Mouse (Mus musculus) neural tube, embryonic 15.5 days (tissue): ENCODE results near the gene Slc29a3. TPM values are rescaled to one million over a fixed set of nuclear protein-coding genes. Genes with fewer than 3 reads are reported as not detected.

Experiments
- ATAC-seq: fragments of 200-750 bp; cut with Nextera tagmentation; 2 replicates; pipeline ENCODE4 v1.8.0; 2017; ENCODE audit warnings: mild to moderate bottlenecking, moderate TSS enrichment, moderate library complexity; ENCODE audit not compliant: low FRiP score
- H3K27ac ChIP-seq: fragments of 300-500 bp; sonication (generic); replicated peaks from 2 replicates; pipeline ENCODE4 v1.5.1; 2015; ENCODE audit warnings: mild to moderate bottlenecking, inconsistent platforms
- H3K27me3 ChIP-seq: fragments of 300-500 bp; sonication (generic); replicated peaks from 2 replicates; pipeline ENCODE4 v1.6.1; 2015; ENCODE audit warnings: inconsistent platforms
- H3K36me3 ChIP-seq: fragments of 300-500 bp; sonication (generic); 2 replicates; pipeline ENCODE4 v1.6.1; 2015; ENCODE audit warnings: inconsistent platforms
- H3K4me1 ChIP-seq: fragments of 300-500 bp; sonication (generic); 2 replicates; pipeline ENCODE4 v1.6.1; 2015; ENCODE audit warnings: inconsistent platforms
- H3K4me2 ChIP-seq: fragments of 300-500 bp; sonication (generic); 2 replicates; pipeline ENCODE4 v1.6.1; 2015; ENCODE audit warnings: inconsistent platforms, mild to moderate bottlenecking, moderate library complexity
- H3K4me3 ChIP-seq: fragments of 300-500 bp; sonication (generic); replicated peaks from 2 replicates; pipeline ENCODE4 v1.5.1; 2015; ENCODE audit warnings: mild to moderate bottlenecking, inconsistent platforms
- H3K9ac ChIP-seq: fragments of 300-500 bp; sonication (generic); replicated peaks from 2 replicates; pipeline ENCODE4 v1.6.1; 2015; ENCODE audit warnings: mild to moderate bottlenecking, inconsistent platforms
- H3K9me3 ChIP-seq: fragments of 300-500 bp; sonication (generic); replicated peaks from 2 replicates; pipeline ENCODE4 v1.6.1; 2016; ENCODE audit warnings: inconsistent platforms
- WGBS: fragments of 180-500 bp; shearing (Covaris S2); methylation state at CpG from one replicate; pipeline ENCODE4 v1.1.7; 2015; ENCODE audit warnings: mixed read lengths; 5-methylcytosine and 5-hydroxymethylcytosine counted together
- polyA plus RNA-seq: library from polyadenylated mRNA; unstranded; fragments of >200 nt; fragmentation: Nextera tagmentation; extraction: Ambion mirVana; gene quantifications from 2 replicates; pipeline ENCODE4 v1.2.1, GENCODE M21; 2015

Gene Slc29a3
- polyA plus RNA-seq, 1 experiment from 2014 or later = 12.6 TPM

DNA sequence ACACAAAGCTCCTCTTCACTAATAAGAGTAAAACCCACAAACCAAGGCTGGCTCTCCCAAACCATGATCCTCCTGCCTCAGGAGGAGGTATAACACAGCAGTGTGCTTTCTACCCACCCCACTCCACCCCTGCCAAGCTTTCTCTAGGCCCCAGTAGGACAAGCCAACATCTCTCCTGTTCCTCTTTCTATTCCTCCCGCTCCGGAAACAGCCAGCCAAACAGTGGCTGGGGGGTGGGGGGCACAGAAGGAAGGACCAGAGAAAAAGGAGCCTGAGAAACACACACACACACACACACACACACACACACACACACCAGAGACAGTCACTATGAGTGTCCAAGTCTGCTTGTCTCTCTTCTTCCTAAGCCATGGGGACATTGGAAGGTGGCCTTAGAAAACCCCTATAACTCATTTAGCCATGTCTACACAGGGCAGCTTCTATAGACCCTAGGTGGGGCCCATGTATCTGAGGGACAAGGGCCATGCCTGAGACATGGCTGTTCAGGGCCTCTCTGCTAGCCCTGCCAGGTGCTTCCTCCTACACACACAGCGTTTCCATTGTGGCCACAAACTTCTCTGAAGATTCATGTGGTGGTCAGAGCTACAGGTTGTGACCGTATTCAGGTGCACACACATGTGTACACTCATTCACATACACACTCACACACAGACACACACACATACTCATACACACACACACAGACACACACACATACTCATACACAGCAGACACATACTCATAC, 12.8 kb downstream of the Slc29a3 start:
- no peaks in the 10 kb centered on the region for H3K9me3 ChIP-seq
- ATAC-seq = no peak

DNA sequence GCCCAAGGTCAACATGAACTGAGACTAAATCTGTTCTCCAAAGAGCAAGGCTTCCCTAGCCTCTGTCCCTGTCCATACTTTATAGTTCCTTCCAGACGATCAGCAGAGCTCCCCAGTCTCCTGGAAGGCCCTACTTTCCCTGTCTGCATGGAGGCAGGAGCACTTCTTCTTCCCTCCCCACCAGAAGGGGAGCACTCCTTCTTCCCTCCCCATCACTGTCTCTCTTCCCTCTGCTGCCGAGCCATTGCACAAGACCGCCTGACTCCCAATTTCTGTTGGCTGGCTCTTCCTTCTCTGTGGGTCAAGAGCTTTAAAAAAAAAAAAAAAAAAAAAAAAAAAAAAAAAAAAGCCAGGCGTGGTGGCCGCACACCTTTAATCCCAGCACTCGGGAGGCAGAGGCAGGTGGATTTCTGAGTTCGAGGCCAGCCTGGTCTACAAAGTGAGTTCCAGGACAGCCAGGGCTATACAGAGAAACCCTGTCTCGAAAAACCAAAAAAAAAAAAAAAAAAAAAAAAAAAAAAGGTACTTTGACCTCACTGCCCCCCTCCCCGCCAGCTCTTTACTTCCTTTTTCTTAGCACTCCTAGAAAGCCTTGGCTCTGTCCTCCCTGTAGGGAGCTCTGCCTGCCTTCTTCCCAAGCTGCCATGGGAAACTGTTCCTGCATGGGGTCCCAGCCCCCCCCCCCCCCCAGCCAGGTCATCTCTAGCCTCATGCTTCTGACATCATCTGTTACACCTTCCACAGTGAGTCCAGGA, 14.5 kb downstream of the Slc29a3 start:
- H3K4me2 ChIP-seq = no peak overlapping the region
- no peaks in the 10 kb centered on the region for H3K9me3 ChIP-seq
- no peak overlapping the region for H3K9ac ChIP-seq
- H3K27me3 ChIP-seq = no peaks in the 10 kb centered on the region
- peaks cover 9% of the 10 kb centered on the region for H3K4me1 ChIP-seq
- 77% methylated on average over 4 of the region's 9 CpGs for WGBS
- ATAC-seq = no peak
- H3K4me3 ChIP-seq = no peak overlapping the region
- H3K36me3 ChIP-seq = no peaks in the 10 kb centered on the region
- H3K27ac ChIP-seq = no peak overlapping the region

More for the DNA sequence above, 12.8 kb downstream of the Slc29a3 start:
- Histone ChIP-seq H3K9ac (no peak overlapping the region), H3K4me1 (peaks cover 9% of the 10 kb centered on the region), H3K27me3 (no peaks in the 10 kb centered on the region), H3K4me3 (no peak overlapping the region), H3K4me2 (no peak overlapping the region), H3K27ac (no peak overlapping the region), H3K36me3 (no peaks in the 10 kb centered on the region)
- WGBS = 90% methylated on average over 4 of the region's 4 CpGs

DNA sequence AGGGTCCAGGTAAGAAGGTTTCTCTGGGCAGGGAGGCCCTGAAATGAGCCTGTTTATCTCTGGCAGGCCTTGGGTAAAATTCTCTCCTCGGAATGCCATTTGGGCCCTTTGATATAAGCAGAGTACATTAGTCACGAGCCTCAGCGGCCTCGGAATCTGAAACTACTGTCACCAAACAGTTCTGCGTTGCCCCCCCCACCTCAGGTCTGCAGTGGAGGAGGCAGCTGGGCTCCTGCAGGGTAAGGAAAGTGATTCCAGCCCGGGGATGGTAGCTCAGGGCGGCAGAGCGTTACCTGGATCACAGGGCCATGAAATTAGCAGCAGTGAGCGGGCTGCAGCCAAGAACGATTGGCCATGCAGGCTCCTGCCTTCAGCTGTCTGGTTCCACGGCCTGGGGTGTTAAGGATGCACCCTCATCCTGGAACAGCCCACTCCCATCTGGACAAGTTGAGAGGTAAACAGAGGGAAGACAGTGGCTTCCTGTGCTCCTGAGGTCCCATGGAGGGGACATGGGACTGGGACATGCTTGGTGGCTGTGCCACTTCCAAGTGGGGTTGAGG, 15.3 kb downstream of the Slc29a3 start:
- H3K27me3 ChIP-seq = no peaks in the 10 kb centered on the region
- no peaks in the 10 kb centered on the region for H3K36me3 ChIP-seq
- 0 out of 2 replicates have a peak, but pooled peaks have one; percentile 23 for ATAC-seq
- 61% methylated on average over 11 of the region's 11 CpGs for WGBS
- no peak overlapping the region for H3K4me2 ChIP-seq
- no peak overlapping the region for H3K4me3 ChIP-seq
- H3K4me1 ChIP-seq = peaks cover 13% of the 10 kb centered on the region
- no peak overlapping the region; the same call in 1 of the 2 replicates for H3K27ac ChIP-seq
- H3K9me3 ChIP-seq = no peaks in the 10 kb centered on the region
- H3K9ac ChIP-seq = no peak overlapping the region

DNA sequence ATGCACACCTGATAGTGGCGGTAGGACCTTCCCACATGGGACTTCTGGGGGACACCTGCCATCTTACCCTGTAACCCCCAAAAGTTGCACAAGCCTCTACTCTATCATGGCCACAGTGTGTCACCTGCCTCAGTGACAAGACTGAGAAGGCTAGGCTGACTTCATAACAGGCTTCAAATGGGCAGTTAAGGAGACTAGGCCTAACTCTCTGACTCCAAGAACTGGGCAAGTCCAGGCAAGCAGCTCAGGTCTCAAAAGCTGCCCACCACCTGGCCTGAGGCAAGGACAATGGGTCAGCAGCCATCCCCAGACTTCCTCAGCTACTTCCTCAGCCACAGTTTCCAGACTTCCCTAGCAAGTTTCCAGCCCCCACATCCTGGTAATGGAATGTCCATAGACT, 16.9 kb downstream of the Slc29a3 start:
- no peak for ATAC-seq
- H3K4me1 ChIP-seq = peaks cover 21% of the 10 kb centered on the region
- H3K36me3 ChIP-seq = no peaks in the 10 kb centered on the region
- no peak overlapping the region for H3K4me3 ChIP-seq
- no peak overlapping the region for H3K9ac ChIP-seq
- H3K9me3 ChIP-seq = no peaks in the 10 kb centered on the region
- H3K4me2 ChIP-seq = no peak overlapping the region
- no peak overlapping the region for H3K27ac ChIP-seq
- H3K27me3 ChIP-seq = no peaks in the 10 kb centered on the region
- WGBS = 100% methylated on average over 1 of the region's 1 CpGs

DNA sequence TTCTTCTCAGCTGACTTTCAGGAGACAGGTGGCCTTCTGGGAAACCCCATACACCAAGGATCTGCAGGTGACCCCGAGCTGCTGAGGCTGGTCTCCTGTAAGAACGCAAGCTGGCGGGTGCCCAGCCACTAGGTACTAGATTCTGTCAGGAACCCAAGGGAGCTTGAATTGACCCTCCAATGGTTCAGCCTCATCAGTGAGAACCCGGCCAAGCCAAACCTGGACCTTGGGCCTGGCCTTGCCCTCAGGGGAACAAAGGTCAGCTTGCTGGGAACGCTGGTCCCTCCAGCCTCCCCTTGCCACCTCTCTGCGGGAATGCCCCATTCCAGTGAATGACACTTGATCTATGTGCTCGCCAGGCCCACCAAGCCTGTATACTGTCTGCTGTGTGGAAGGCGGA, 19.1 kb downstream of the Slc29a3 start:
- peaks cover 21% of the 10 kb centered on the region for H3K4me1 ChIP-seq
- no peak overlapping the region for H3K4me2 ChIP-seq
- no peaks in the 10 kb centered on the region for H3K36me3 ChIP-seq
- H3K4me3 ChIP-seq = no peak overlapping the region
- H3K27ac ChIP-seq = no peak overlapping the region
- H3K9ac ChIP-seq = no peak overlapping the region
- ATAC-seq = no peak
- H3K27me3 ChIP-seq = no peaks in the 10 kb centered on the region
- WGBS = 85% methylated on average over 8 of the region's 8 CpGs
- no peaks in the 10 kb centered on the region for H3K9me3 ChIP-seq

DNA sequence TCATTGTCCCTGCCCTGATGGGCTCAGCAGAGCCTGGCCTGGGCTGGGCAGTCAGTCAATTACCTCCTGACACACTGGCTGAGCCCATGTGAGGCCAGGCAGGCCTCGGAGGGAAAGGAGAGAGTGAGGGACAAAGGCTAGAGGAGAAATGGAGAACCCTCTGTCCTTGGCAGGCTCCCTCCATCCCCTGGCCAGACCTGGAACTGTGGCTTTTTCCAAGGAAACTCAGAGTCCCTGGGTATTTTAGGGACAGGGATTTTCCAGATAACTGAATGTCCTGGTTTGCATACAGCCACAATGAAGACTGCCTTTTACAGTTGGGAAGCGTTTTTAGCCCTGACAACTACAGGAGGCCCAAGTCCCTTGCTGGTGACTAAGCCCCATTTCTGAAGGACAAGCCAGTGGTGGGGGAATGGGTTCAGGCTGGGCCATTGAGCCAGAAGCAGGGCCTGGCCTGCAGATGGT, 20.2 kb downstream of the Slc29a3 start:
- H3K4me3 ChIP-seq = no peak overlapping the region
- peak overlapping the region; percentile 38; the same call in 1 of the 2 replicates for H3K27ac ChIP-seq
- 47% methylated on average over 2 of the region's 2 CpGs for WGBS
- no peaks in the 10 kb centered on the region for H3K9me3 ChIP-seq
- no peaks in the 10 kb centered on the region for H3K27me3 ChIP-seq
- no peak overlapping the region for H3K4me2 ChIP-seq
- H3K9ac ChIP-seq = 0 out of 2 replicates have a peak overlapping the region, but pooled peaks have one; percentile 0
- H3K36me3 ChIP-seq = no peaks in the 10 kb centered on the region
- no peak for ATAC-seq
- peaks cover 26% of the 10 kb centered on the region for H3K4me1 ChIP-seq

DNA sequence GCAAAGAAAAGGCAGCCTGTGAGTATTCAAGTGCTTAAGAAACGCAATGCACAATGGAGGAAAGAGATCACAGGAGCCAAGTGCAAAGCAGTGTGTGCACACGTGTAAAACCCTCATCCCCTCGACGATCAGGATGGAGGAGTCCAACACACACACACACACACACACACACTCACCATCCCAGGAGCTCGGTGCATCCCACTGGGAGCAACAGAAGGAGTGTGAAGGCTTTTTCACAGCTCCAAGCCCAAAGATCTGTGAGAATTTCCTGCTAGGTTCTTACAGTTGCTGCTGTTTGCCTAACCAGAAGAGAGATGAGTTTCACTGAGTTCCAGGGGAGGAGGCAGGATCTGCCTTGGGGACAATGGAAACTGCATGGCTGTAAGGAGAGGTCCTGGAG, 20.9 kb downstream of the Slc29a3 start:
- WGBS = 48% methylated on average over 5 of the region's 5 CpGs
- H3K9ac ChIP-seq = 0 out of 2 replicates have a peak overlapping the region, but pooled peaks have one; percentile 0
- H3K27ac ChIP-seq = peak overlapping the region; percentile 38; the same call in 1 of the 2 replicates
- H3K36me3 ChIP-seq = no peaks in the 10 kb centered on the region
- no peak overlapping the region for H3K4me3 ChIP-seq
- no peaks in the 10 kb centered on the region for H3K27me3 ChIP-seq
- H3K4me2 ChIP-seq = no peak overlapping the region
- H3K9me3 ChIP-seq = no peaks in the 10 kb centered on the region
- no peak for ATAC-seq
- peaks cover 23% of the 10 kb centered on the region for H3K4me1 ChIP-seq

DNA sequence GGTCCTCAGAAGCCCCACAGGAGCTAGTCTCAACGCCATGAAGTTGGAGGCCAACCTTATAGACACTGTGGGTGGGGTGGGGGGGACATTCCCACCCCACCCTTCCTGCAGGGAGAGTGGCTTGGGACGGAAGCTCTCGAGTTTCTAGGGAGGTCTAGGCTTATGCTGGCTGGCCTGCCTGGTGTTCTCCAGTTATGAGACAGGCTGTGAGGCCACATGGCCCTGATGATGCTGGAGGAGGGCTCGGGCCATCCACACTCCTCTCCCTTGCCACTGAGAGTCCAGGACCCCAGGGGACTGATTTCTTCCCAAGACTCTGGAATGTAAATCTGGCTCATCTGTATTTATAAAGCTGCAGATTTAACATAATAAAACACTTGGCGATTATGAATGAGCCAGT, 25.3 kb downstream of the Slc29a3 start:
- WGBS = 34% methylated on average over 5 of the region's 5 CpGs
- no peak for ATAC-seq
- no peak overlapping the region for H3K4me2 ChIP-seq
- H3K27me3 ChIP-seq = no peaks in the 10 kb centered on the region
- no peak overlapping the region for H3K4me3 ChIP-seq
- H3K36me3 ChIP-seq = no peaks in the 10 kb centered on the region
- H3K4me1 ChIP-seq = peaks cover 19% of the 10 kb centered on the region
- no peak overlapping the region for H3K27ac ChIP-seq
- no peaks in the 10 kb centered on the region for H3K9me3 ChIP-seq
- no peak overlapping the region for H3K9ac ChIP-seq

DNA sequence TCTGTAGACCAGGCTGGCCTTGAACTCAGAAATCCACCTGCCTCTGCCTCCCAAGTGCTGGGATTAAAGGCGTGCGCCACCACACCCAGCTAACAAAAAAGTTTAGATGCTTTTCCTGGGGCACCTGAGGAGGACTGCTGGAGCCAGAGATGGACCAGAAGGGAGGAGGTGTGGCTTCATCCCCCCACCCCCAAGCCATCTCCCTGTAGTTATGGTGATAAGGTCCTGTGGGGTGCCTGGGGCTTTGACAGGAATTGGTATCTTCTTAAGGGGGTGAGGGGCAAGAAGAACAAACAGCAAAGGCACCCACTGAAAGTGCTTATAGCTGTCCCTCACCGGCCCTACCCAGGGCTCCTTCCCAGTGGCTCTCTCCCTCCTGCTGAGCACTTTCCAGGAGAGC, 25.7 kb downstream of the Slc29a3 start:
- WGBS = 82% methylated on average over 3 of the region's 3 CpGs
- no peak for ATAC-seq
- Histone ChIP-seq H3K9ac (no peak overlapping the region), H3K4me1 (peaks cover 16% of the 10 kb centered on the region), H3K36me3 (no peaks in the 10 kb centered on the region), H3K4me3 (no peak overlapping the region), H3K9me3 (no peaks in the 10 kb centered on the region), H3K27me3 (no peaks in the 10 kb centered on the region), H3K4me2 (no peak overlapping the region), H3K27ac (no peak overlapping the region)

DNA sequence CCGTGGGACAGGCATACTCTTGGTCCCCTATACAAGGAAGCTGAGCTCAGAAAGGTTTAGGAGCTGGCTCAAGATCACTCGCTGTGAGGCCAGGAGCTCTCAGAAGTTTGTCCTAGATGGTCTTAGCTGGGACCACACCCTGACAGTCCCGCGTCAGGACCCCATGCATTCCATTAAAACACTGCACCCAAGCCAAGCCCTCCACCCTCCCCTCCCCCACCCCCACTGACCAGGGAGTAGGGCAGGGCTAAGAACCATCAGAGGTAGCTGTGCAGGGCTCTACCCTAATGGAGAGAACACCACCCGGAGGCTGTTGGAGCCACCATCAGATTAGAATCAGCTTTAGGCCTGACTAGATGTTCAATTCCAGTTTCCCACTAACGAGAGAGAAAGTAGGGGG, 28.1 kb downstream of the Slc29a3 start:
- Histone ChIP-seq H3K9me3 (no peaks in the 10 kb centered on the region), H3K4me3 (no peak overlapping the region), H3K36me3 (no peaks in the 10 kb centered on the region), H3K27me3 (no peaks in the 10 kb centered on the region), H3K4me2 (no peak overlapping the region), H3K4me1 (peaks cover 22% of the 10 kb centered on the region), H3K27ac (no peak overlapping the region), H3K9ac (no peak overlapping the region)
- no peak for ATAC-seq
- 89% methylated on average over 6 of the region's 6 CpGs for WGBS

DNA sequence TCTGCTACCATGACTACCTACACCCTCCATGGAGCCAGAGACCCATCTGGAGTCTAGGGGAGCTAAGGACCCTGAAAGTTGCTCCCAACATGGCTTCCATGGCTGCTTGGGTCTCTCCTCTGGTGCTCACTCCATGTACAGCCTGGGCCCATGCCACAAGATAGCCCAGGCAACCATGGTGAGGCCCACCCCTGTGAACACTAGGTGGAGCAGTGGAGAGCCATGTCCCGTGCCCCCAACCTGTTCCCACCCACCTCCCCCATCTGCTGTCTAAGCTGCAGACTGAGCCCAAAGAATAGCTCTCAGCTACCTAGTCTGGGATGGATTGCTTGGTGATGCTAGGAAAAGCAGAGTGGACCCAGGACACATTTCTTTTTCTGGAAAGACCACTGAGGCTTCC, 29.2 kb downstream of the Slc29a3 start:
- no peak for ATAC-seq
- H3K4me3 ChIP-seq = no peak overlapping the region
- H3K9ac ChIP-seq = no peak overlapping the region
- H3K27me3 ChIP-seq = no peaks in the 10 kb centered on the region
- no peak overlapping the region for H3K4me2 ChIP-seq
- WGBS = 48% methylated on average over 1 of the region's 1 CpGs
- no peaks in the 10 kb centered on the region for H3K36me3 ChIP-seq
- H3K4me1 ChIP-seq = peaks cover 22% of the 10 kb centered on the region
- H3K9me3 ChIP-seq = no peaks in the 10 kb centered on the region
- no peak overlapping the region for H3K27ac ChIP-seq

DNA sequence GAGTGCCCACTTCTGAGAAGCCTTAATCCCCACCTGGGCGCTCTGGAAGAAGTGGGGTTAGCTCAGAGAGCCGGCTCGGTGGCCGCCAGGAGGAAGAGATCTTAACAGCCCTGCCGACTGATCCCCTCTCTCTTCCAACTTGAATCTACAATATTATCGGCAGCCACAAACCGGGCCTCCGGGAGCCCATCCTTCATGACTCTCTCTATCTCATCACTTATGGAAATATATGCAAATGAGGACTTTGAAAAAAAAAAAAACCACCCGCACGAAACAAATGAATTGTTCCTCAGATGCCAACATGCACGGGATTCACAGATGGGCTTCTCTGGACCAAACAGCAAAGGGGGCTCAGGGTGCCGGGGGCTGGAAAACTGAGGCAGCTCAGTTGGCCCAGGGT, 31.0 kb downstream of the Slc29a3 start:
- no peaks in the 10 kb centered on the region for H3K36me3 ChIP-seq
- no peak overlapping the region for H3K4me3 ChIP-seq
- no peaks in the 10 kb centered on the region for H3K9me3 ChIP-seq
- H3K4me1 ChIP-seq = peaks cover 11% of the 10 kb centered on the region
- H3K27ac ChIP-seq = no peak overlapping the region
- no peak for ATAC-seq
- H3K4me2 ChIP-seq = no peak overlapping the region
- WGBS = 32% methylated on average over 12 of the region's 12 CpGs
- H3K27me3 ChIP-seq = no peaks in the 10 kb centered on the region
- H3K9ac ChIP-seq = no peak overlapping the region
